Mouse (Mus musculus) spleen, adult 12 weeks (tissue): ENCODE data around the gene Olfr709-ps1.
"Not testable (repeated sequence)": the region's sequence is repeated elsewhere in the genome, so short reads cannot be mapped to it uniquely, and the experiment has no call there.

Experiments used
- DNase-seq: peaks from one replicate; pipeline ENCODE4 v3.0.0; 2022; ENCODE audit warnings: low spot score

The Olfr709-ps1 gene

DNA sequence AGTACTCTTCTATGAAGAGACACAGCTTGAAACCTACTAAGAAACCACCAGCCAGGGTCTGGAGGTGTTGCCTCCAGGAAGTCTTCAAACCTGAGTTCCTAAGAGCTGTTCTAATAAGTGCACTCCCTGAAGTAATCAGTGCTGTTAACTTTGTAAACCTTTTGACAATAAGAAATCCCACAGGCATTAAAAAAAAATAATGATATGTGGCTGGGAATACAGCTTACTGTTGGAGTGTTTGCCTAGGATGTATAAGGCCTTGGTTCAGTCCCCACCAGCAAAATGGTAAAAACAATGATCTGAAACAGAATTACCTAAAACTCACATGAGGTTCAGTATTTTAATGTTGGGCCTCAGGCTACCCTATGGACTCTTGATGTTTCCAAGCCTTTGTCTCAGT, at the start of gene Olfr709-ps1:
Gene Olfr709-ps1 (minus strand): TSS at position 101 of the 400 bp plus-strand sequence.
- DNase-seq = no peak

DNA sequence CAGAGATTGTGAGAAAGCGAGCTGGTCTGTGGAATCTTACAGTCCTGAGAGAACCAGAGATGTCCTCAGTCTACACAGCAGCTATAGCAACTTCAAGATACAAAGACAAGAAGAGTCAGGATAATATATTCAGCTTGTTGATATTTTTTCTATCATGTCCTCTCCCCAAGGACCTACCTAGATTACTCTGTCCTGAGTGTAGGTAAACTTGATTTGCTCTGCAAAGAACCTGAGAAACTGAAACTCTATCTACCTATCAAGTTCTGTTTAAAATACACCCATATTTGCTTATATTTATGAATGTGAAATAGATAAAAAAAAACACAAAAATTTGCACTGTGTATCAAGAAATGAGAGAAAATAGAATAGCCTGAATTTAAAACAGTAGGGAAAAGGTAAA, 43.3 kb upstream of the Olfr709-ps1 start, which contains the start of gene Olfr711:
Gene Olfr711 (minus strand): TSS at position 101 of the 400 bp plus-strand sequence.
- DNase-seq = no peak

DNA sequence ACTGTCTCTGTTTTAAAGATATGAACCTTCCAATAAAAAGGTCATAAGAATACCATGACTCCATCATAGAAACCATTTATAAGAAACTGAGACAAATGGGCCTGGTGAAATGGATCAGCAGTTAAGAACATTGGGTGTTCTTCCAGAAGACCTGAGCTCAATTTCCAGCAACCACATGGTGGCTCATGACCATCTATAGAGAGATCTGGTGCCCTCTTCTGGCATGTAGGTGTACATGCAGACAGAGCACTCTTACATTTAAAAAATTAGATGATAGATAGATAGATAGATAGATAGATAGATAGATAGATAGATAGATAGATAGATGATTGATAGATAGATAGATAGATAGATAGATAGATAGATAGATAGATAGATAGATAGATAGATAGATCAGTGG, 35.5 kb upstream of the Olfr709-ps1 start:
- DNase-seq = not testable (repeated sequence)

DNA sequence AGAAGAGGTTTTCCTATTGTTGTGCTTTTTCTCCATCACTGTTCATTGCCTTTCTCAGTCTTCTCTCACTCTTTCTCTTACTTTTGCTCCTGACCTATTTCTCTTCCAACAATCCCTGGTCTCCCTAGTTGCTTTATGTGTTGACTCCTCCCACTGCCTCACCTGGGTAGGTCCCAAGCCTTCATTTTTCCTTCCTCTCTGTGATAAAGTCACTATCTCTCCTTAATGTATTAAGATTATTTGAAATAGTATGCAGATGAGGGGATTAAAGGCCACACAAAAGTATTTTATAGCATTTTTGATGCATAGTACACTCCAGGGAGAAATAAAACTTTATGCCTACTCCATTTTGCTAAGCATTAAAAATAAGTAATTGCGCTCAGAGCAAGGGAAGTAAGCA, 31.8 kb upstream of the Olfr709-ps1 start, which contains the start of gene Olfr6:
Gene Olfr6 (minus strand): TSS at position 101 of the 400 bp plus-strand sequence.
- DNase-seq = no peak

DNA sequence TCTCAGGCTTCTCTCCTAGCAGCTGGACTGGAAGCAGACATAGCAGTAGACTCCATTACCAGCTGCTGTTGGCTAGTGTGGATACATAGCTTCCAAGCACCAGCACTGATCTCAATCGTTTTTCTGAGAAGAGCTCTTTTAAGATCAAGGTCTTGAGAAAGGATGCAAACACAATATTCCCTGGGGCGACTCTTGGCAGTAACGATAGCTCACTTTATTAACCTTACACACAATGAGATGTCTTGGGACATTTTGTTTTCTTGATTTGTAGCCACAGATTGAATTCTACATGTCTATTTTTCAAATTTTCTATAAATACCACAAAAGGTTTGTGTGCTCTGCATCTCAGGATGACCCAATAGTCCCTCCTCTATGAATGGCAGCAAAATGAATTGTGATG, 16.2 kb upstream of the Olfr709-ps1 start, which contains the start of gene Olfr710:
Gene Olfr710 (minus strand): TSS at position 101 of the 400 bp plus-strand sequence.
- DNase-seq = no peak

DNA sequence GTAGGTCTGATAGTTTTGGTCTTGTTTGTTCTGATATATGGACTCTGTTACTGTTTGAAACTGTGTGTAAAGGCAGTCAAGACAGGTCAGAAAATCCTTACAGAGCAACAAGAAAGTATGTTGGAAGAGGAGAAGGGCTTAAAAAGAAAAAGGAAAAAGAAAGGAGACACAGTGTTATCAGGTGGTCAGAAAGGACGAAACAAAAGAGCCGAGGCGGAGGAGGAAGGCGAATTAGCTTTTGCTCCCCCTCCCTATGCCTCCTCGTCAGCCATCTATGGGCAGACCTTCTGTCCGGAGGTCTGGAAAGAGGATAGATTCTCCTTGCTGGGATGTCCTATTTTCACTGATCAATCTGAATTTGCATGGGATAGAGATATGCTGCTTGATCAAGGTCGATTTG, 11.1 kb downstream of the Olfr709-ps1 start:
- not testable (repeated sequence) for DNase-seq

DNA sequence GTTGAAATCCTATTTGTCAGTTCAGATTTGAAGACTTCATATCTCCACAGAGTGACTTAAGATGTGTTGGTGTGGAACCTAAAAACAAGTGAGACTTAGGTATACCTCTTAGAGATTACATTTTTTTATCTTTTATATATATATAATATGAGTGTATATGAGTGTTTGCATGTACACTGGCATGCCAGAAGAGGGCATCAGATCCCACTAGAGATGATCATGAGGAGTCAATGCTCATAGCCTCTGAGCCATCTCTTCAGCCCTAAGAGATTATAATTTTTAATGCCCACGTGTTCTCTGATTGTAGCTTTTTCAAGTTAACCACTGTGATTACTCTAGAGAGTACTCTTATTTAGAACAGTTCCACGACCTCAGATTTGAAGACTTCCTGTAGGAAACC, 24.3 kb downstream of the Olfr709-ps1 start, which contains the start of gene Olfr1532-ps1:
Gene Olfr1532-ps1 (plus strand): TSS at position 326 of the 400 bp plus-strand sequence.
- DNase-seq = no peak

DNA sequence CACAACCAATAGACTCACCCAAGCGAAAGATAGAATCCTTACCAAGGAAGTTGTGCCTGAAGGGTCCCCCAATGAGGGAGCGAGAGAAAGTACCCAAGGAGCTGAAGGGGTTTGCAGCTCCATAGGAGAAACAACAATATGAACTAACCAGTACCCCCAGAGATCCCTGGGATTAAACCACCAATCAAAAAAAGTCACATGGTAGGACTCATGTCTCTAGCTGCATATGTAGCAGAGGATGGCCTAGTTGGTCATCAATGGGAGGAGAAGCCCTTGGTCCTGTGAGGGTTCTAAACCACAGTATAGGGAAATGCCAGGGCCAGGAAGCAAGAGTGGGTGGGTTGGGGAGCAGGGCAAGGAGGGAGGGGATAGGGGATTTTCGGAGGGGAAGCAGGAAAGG, 30.9 kb downstream of the Olfr709-ps1 start, which contains the start of gene Olfr707:
Gene Olfr707 (minus strand): TSS at position 101 of the 400 bp plus-strand sequence.
- not testable (repeated sequence) for DNase-seq

DNA sequence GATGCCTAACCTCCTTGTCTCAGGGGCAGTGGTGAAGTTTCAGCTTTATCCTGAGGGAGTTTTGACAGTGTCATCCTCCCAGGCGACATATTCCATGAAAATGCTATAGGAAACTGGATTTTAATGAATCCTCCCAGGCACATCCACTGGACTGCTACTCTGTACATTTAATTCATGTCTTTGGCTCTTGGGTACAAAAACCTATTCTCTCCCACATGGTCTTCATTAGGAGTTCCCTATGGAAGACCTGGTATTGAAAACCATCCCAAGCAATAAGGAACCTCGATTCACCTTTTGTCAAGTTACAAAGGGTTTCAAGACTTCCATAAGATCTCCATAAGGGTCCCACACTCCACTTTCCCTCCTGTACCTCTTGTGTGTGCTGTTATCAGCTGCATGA, 44.0 kb downstream of the Olfr709-ps1 start, which contains the start of gene Olfr706:
Gene Olfr706 (minus strand): TSS at position 101 of the 400 bp plus-strand sequence.
- no peak for DNase-seq

DNA sequence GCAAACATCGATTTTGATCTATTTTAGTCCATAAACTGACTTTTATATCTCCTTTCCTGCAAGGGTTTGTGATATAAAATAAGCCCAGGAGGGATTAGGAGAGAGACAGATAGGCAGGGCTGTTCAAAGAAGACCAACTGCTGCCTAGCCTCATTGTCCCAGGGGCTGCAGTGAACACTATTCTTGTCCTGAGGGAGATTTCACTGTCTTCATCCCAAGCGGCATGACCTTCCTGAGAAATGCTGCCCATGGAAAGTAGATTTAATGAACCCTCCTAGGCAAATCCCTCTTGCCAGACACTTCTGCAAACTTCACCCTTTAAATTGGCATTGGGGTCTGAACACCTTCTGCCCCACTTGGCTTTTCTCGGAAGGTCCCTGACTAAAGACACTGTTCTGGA, 55.2 kb downstream of the Olfr709-ps1 start, which contains the start of gene Olfr705:
Gene Olfr705 (minus strand): TSS at position 101 of the 400 bp plus-strand sequence.
- DNase-seq = no peak
